ENCODE assay signal across 8 mouse cellular contexts in genomic region chr9:118099395-118099794, GRCm38 (mm10). TPM values are rescaled to one million over a fixed set of nuclear protein-coding genes. Genes with fewer than 3 reads are reported as not detected.
DNase-seq lines count a peak whose midpoint lies in the region; ATAC-seq and TF ChIP-seq lines count a peak whose summit lies in the region.

No protein-coding gene starts in this region.

- TF ChIP-seq CTCF in G1E (IDR thresholded peaks at IDR 0.05; ENCODE audit: low read depth, low read length), result no peak

- peak; percentile 54; the same call in 1 of the 2 replicates for ATAC-seq in G1E (ENCODE audit: extremely low read depth, insufficient number of reproducible peaks, low FRiP score, poor library complexity, severe bottlenecking)

- H3K4me3 ChIP-seq in G1E (ENCODE audit: low read depth, low read length), result no peak overlapping the region

- H3K9me3 ChIP-seq in G1E (replicated peaks), result no peaks in the 10 kb centered on the region

- no peaks in the 10 kb centered on the region for H3K4me1 ChIP-seq in G1E (ENCODE audit: insufficient read depth, low read depth, low read length)

- peak; percentile 8 for DNase-seq in left cerebral cortex, adult 11 months (ENCODE audit: low spot score)
- no peak for DNase-seq in left cerebral cortex, adult 9 months (ENCODE audit: low spot score in 2 of 2)
- no peak for DNase-seq in G1E (ENCODE audit: low spot score)
- peak; percentile 26 for DNase-seq in cerebellum, adult 9-11 months
- peak; percentile 18 for DNase-seq in large intestine, adult 2 months (ENCODE audit: low read depth, low spot score)
- DNase-seq in right cerebral cortex, postnatal 4 days, result no peak
- DNase-seq in layer of hippocampus, adult 8-10 months (ENCODE audit: low spot score in 2 of 2), result no peak
- DNase-seq in ovary, postnatal 36 days (ENCODE audit: low spot score), result no peak

- H3K27me3 ChIP-seq in G1E (ENCODE audit: insufficient read depth, low read length), result no peaks in the 10 kb centered on the region

- H3K36me3 ChIP-seq in G1E (replicated peaks), result peaks cover 55% of the 10 kb centered on the region

- WGBS in large intestine, adult 2 months, result 12% methylated on average over 4 of the region's 4 CpGs

RNA-seq across cellular contexts. Expression of gene Cmc1, which starts 50.6 kb away (rescaled TPM):
- total RNA-seq in G1E (2014; fragmentation: Nextera tagmentation) (61.1 and 68.6 TPM in 2 replicates), G1E (2017) (80.2 and 88.9 TPM in 2 replicates)
- polyA plus RNA-seq in G1E (2012), result 3.1 and 6.6 TPM in 2 replicates
- polyA plus RNA-seq in large intestine, adult 2 months (2012; rRNA removed), result 2.7 and 2.9 TPM in 2 replicates
- 10 to 100 TPM in 3 of 4 experiments, 1 to 10 TPM in 1; 9.9 to 13.8 (median 13.3) TPM for total RNA-seq in layer of hippocampus, adult 8-10 months (2022)

RNA-seq across cellular contexts. Expression of gene Azi2, which starts 59.1 kb away (rescaled TPM):
- total RNA-seq in G1E (2014; fragmentation: Nextera tagmentation) (105 and 157 TPM in 2 replicates), G1E (2017) (99.8 and 120 TPM in 2 replicates)
- polyA plus RNA-seq in G1E (2012), result 38.7 and 41.3 TPM in 2 replicates
- 21.3 and 30.2 TPM in 2 replicates for polyA plus RNA-seq in large intestine, adult 2 months (2012; rRNA removed)
- 10 to 100 TPM; 70.0 to 88.7 (median 73.3) TPM for total RNA-seq in layer of hippocampus, adult 8-10 months (2022)

Comparison
In these comparisons a context has a peak if more than half of its experiments do, and no peak if none do; other contexts are left out.
1. DNase-seq: peak in left cerebral cortex, adult 11 months (single experiment), cerebellum, adult 9-11 months (single experiment) and large intestine, adult 2 months (single experiment); none in left cerebral cortex, adult 9 months (0 of 2), G1E (single experiment), right cerebral cortex, postnatal 4 days (single experiment), layer of hippocampus, adult 8-10 months (0 of 2) and ovary, postnatal 36 days (single experiment).
2. RNA of gene Cmc1, which starts 50.6 kb away (total RNA-seq): 61.1 to 88.9 TPM in G1E; 9.9 to 13.8 TPM in layer of hippocampus, adult 8-10 months; every median in the first group is over 4 times any median in the second.